Mouse (Mus musculus) embryo, embryonic 11.5 days (tissue): ENCODE results near the gene Hecw2.

Experiments used
- DNase-seq: peaks from one replicate; pipeline ENCODE4 v3.0.0-alpha.2; 2012; ENCODE audit warnings: low read depth, low spot score

The Hecw2 gene

DNA sequence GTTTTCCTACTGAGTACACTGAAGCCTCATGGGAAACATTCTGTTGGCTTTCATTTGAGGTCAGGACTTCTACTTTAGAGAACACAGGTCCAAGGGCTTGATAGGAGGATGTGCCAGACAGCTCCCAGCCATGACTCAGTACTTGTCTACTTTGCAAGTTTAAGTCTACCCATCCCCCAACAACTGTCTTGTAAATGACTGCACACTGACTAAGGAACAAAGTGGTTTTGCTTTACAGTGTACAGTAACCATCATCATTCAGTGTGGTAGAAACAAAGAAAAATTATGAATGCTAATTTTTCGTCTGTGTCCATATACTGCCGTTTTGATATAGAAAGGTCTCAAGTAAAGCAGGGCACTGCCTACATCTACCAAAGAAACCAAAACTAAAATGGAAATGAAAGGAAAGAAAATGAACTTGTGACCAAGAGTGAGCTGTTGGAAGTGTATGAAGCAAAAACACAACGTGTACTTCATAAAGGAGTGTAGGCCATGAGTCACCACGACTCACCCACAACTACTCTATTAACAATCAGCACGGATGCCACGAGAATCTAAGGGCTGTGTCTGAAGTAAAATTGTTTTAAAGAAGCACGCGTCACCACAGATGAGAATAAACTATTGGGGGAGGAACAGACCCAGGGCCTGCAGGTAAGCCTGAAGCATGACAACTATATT lies 356.6 kb downstream of the Hecw2 start:
- no peak for DNase-seq

DNA sequence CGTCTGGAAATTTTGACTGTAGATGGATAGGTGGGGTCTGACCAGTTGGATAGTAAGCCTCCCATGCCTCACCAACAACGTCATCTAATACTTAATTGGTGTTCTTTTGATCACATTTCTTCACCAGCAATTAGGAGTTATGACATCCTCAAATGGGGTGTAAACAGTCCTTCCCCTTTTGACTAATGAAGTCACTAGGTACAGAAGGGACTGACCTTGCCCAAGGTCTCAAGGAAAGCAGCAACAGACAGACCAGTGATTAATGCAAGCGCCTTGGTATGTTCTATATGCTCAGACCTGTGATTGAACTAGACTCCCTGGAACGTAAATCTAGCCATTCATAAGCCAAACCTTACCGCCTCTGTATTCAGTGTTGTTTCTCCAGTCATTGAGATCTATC lies 364.7 kb downstream of the Hecw2 start:
- DNase-seq = no peak

- DNase-seq = no peak
Measured at GRCm38 (mm10) chr1:53829089-53829488, 365.9 kb downstream of the Hecw2 start.

GRCm38 (mm10) chr1:53824446-53825337 lies 370.3 kb downstream of the Hecw2 start:
- DNase-seq = no peak

DNA sequence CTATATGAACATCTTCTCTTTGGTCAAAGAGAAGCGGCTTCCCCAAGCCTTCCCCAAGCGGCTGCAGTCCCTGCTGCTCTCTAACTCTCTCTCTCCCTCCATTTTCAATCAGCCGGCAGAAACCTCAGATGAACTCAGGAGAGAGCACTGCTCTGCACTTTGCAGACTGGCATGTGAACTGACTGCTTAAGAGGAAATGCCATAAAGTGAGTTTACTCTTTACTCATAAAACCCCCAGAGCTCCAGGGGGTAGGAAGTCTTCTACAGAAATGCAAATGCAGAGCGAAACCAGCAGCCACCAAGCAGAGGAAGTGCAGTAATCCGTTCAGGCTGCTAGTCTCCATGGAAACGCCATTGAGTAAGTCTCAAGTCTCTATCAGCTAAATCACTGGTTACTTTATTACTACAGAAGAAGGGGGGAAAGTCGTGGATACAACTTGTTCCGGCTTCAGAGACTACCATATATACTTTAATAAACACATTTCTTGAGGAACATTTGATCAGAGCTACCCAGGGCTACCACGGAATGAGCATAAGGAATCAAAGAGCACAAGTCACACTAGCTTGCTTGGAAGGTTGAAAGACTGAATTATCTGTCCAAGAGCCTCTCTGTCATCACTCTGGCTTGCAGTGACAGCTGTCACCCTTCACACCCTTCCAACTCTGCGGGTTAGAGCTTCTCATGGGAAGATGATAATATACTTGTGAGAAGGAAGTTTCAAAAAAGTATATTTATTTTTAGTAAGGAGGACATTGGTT lies 371.1 kb downstream of the Hecw2 start:
- peak; percentile 27 for DNase-seq

DNA sequence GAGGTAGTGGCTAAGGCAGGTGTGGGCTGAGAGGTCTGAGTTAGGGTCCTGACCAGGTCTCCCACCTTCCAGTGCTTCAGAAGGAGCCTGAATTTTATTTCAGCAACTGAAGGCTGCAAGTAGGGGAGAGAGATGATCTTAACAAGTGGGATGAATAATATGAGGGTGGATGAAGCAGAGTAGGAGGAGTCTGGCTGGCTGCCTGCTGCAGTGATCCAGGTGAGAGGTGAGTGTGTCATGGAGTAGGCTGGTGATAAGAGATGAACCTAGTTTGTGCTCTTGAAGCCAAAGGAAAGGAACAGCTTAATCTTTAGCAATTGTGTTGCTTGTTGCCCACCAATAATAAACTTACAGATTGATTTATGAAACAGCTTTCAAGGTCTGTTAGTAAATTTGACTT lies 373.0 kb downstream of the Hecw2 start:
- no peak for DNase-seq

DNA sequence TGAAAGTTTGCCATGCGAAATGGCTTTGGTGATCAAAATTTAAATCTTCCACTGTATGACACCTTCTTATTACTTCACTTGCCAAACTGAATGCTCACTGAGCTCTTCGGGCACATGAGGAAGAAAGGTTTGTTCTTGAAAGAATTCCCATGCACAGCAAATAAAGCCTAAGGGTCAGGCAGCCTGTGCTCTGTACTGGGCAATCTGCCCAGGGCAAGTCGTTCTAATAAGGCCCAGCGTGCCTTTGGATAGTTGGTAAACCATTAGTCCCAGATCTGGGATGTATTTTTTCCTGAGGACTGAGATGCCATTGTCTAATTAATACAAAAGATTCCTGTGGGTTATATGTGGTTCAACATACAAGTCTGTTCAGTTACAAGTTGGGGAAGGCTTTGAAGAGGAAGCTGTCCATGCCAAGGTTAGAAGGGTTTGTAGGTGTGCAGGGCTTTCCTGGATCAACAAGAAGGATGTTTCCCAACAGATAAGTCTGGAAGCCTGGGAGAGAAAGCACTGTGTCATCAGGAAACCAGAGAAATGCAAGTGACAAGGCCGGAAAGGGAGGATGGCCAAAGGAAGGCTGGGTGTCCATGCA lies 374.8 kb downstream of the Hecw2 start:
- no peak for DNase-seq

DNA sequence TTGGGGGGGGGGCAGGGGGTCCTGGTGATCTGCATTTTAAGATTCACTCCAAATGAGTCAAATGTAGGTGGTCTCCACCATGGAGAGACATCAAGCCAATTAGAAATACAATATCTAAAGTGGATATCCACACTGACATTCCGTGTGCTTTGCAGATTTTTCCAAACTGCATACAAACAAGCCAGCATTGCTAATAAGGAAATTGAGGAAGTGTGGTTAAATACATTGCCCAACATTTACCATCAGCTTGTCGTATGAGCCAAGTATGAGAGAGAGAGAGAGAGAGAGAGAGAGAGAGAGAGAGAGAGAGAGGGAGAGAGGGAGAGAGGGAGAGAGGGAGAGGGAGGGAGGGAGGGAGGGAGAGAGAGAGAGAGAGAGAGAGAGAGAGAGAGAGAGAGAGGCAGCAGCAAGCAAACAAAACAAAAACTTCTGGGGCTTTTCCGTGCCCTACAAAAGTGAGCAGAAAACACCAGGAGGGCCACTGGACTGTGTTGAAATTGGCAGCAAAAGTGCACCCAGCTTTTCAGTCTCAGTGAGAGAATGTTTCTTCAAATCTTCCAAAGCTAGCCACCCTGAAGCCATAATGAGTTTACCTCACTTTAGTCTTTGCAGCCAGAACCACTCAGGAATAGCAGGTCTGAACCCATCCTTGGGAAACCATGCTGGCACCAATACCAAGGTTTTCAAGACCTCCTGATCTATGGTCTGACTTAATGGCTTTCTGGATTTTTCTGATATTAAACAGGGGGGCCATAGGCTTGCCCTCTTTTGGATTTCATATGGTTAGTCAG lies 376.7 kb downstream of the Hecw2 start:
- no peak for DNase-seq

DNA sequence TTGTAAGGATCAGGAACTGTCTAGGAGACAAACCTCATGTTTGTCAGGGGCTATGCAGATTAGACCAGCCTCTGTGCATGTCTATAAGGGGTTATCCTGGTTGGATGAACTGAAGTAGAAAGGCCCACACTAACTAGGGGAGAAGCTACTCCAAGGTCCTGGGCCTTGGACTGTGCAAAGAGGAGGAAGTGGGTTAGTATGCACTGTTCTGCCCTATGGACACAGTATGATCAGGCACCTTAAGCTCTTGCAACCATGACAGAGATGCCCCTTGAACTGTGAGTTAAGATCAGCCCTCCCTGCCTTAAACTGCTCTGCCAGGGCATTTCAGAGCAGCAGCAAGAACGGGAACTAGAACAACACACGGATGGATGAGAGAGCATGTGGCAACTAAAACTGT lies 378.6 kb downstream of the Hecw2 start:
- DNase-seq = no peak

GRCm38 (mm10) chr1:53814077-53814705 lies 380.8 kb downstream of the Hecw2 start:
- no peak for DNase-seq

DNA sequence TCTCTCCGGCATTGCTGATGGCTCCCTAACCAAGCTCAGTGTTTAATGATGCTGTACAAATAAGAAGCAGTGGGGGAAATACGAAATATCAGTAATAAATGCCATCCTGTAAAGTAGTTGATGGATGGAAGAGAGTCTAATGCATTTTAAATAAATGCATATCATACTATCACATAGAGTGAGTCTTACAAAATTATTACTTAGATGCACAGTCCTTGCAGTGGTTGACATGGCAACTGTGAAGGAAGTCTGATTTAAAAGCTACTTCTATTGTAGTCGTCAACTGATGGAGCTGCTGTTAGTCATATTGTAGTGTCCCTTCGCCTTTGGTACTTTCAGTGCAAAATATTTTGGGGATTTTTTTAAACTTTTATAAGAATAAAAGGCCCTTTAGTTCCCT lies 383.0 kb downstream of the Hecw2 start:
- no peak for DNase-seq

DNA sequence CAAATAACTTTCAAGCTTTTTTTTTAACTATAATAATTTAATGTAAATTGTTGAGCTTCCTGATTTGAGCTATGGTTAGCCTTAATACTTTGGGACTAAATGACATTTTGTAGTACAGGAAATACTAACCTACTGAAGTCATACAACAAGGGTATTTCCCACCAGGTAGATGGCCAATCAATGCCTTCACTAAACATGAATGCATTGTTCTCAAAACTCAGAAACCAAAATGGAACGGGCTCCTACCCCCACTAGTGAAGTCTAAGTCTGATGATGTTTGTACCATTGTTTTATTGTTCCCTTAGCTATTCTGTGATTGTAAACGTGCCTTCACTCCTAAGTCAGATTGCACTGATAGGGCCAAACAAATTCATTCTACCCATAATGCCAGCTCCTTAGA lies 386.7 kb downstream of the Hecw2 start:
- no peak for DNase-seq

DNA sequence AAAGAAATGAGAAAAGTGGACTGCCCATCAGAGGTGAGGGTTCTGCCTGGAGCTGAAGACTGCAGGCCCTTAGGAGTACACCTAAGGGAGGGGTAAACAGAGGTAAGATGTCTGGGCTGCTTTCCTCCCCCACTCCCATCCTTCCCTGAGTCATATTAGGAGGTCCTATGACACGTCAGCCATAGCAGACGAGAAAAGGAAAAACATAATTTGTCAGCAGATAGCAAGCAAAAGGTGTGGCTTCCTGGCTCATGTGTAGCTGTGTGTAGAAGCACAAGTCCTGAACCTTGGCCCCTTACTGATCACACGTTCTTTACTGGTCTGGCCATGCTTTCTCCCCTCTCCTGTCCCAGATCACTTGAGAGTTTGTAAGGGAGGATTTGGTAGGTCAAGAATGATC lies 397.2 kb downstream of the Hecw2 start:
- DNase-seq = no peak

DNA sequence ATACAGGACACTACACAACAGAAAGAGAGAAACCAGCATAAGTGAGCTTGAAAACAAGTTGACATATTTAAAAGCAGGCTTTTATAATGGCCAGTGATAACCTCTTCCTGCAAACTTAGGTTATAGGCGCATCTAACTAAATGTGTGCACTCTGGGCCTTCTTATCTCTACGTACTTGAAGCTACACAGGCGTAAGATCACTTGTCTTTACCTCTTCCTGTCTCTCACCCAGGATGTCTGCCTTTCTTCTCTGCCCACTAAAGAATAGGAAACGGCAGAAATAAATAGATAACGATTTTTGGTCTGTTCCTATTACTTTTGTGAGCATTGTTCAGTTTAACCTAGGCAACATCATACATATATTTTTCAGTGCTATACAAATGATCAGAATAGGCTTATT lies 397.9 kb downstream of the Hecw2 start:
- no peak for DNase-seq

- no peak for DNase-seq
Measured at GRCm38 (mm10) chr1:53796271-53796670, 398.7 kb downstream of the Hecw2 start.

GRCm38 (mm10) chr1:53795591-53795990 lies 399.4 kb downstream of the Hecw2 start:
- no peak for DNase-seq

DNA sequence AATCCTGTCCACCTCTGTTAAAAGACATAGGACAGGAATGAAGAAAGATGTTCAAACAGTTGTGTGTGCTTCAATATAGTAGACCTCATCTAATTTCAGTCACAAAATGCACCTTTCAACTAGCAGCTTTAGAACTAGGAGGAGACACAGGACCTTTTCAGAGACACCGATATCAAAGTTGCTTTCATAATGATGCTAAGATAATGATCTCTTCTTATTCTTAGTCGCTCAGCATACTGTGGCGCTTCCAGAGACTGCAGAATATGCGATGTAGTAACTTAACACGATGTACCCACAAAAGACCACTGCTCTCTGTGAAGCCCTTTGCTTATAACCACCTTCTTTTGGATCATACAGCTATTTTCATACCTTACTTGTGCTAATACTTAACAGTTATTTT lies 399.9 kb downstream of the Hecw2 start:
- no peak for DNase-seq

DNA sequence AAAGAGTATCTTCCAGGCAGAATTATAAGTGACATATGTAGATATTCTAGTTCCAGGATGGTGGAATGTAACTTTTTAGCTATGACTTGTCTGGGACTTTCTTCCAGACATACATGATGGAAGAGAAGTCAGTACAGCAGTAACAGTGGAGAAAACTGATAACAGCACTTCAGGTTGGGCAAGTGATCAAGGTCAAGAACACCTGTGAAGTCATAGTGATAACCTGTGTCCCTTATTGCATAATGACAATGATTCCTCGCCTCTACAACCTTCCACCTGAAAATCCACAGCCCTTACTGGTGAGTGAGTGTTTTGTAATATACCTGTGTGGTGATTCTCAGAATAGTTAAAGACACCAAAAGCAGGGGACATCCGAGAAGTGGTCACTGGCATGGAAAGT lies 400.7 kb downstream of the Hecw2 start:
- no peak for DNase-seq

GRCm38 (mm10) chr1:53791343-53791742 lies 403.6 kb downstream of the Hecw2 start:
- DNase-seq = no peak

DNA sequence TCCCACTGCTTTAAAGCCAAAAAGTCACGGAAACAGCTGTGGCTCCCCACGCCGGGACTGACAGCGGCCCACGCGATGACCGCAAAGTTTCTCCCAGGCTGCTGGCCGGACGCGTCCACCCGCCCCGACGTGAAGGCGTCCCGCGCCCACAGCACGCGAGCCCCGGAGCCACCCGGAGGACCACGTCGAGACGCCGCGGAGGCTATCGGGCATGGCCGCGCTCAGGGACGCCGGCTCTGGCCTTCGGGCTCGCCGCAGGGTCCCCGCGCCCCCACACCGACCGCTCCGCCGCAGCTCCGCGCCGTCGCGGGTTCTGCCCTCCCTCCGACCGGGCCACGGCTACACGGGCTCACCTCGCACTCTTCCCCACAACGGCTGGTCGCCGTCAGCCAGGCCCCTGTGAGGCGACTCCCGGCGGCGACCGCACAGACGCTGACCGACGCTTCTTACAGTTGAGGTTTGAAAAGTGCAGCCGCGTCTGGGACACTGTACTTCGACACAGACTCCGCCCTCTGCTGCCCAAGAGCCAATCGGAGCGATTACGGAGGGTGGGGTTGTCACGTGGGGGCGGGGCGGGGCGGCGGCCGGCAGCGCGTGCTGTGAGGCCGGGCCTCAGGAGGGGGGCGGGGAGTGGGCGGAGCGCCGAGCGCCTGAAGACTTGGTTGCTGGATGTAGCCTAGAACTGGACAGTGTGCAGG lies 410.1 kb downstream of the Hecw2 start, which contains the start of gene Stk17b:
Gene Stk17b (minus strand): TSS at position 504 of the 698 bp plus-strand sequence.
- DNase-seq = peak; percentile 86
